Mouse (Mus musculus) spleen, adult 2 months (tissue): ENCODE measurements around the gene Cebpe.

Experiments used
- CTCF ChIP-seq: fragments of 200-500 bp; IDR thresholded peaks from 2 replicates; pipeline ENCODE4 v1.5.1; 2011; ENCODE audit warnings: mild to moderate bottlenecking, inconsistent platforms; ENCODE audit not compliant: insufficient read depth, insufficient read length, insufficient replicate concordance; ENCODE audit errors: extremely low read depth
- POLR2A ChIP-seq: fragments of 200-500 bp; IDR thresholded peaks from 2 replicates; pipeline ENCODE4 v1.6.1; 2011; ENCODE audit warnings: low read depth, low read length, inconsistent platforms

- TF ChIP-seq POLR2A (no peak), CTCF (no peak)
Observed at GRCm38 (mm10) chr14:54749238-54749637, 37.3 kb upstream of the Cebpe start.
